Mouse (Mus musculus) hindlimb bud, embryonic 11.5 days (tissue): ENCODE measurements at regions not wholly inside any gene's neighbourhood (a gene's known extent, or its start where the extent isn't known, plus 50 kb on each side); places are given as distances from the start of the nearest gene placed in this dataset.

Experiments used
- DNase-seq: peaks from one replicate; pipeline ENCODE4 v3.0.0-alpha.2; 2012; ENCODE audit warnings: low read depth, low spot score; ENCODE audit errors: extremely low spot score

GRCm38 (mm10) chr9:33404691-33405090 is 768.7 kb downstream of the Ets1 start:
- DNase-seq, result no peak

DNA sequence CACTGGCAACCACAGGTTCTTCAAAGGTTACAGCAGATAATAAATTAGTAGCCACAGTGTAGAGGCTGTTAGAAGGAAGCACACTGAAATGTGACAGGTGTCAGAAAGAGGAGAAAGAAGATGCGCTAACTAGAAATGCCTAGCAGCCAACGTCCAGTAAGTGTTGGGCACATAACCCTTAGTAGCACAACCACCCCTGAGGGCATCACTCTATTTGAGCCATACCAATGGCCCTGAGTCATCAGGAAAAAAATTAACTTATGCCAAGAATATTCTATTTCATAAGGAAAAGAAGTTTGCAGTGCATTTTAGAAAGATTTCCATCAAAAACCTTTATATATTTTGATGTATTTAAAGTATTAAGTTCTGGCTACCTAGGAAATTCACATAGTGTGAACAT is 771.5 kb downstream of the Ets1 start:
- no peak for DNase-seq

GRCm38 (mm10) chr9:33423781-33424180 is 787.8 kb downstream of the Ets1 start:
- DNase-seq, result no peak

DNA sequence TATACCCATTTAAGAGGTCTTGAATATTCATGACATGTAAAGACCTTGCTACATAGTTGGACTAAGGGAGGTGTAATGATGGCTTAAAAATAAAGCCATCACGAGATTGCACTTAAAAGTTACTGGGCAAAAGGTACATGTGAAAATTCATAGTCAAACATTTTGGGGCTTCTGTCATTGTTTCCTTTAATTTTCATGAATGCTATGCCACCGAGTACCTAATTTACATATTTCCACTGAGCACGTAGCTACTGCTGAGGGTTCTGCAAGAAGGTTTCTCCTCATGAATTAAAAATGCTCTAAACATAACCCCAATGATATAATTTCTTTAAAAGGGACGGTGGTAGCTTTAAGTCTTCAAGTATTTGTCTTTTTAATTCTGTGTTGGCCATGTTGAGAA is 800.4 kb downstream of the Ets1 start:
- no peak for DNase-seq

- no peak for DNase-seq
These were observed 806.2 kb downstream of the Ets1 start for GRCm38 (mm10) chr9:33442266-33442665.

DNA sequence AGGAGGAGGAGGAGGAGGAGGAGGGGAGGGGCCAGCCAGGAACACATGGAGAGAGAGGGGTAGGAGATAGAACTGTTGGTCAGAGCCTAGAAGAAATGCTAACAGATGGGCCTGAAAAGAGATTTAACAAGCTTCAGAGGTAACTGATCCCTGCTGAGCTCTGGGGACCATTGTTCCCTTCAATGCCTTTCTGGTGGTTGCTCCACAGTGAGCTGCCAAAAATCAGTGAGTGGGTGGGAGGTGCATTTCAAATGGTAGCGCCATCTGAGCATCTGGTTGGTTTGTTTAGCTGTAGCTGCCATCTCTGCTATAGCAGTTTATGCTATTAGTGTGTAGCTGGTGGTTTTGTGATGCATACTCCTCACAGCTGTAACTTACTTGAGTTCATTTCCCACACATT is 809.9 kb downstream of the Ets1 start:
- no peak for DNase-seq

DNA sequence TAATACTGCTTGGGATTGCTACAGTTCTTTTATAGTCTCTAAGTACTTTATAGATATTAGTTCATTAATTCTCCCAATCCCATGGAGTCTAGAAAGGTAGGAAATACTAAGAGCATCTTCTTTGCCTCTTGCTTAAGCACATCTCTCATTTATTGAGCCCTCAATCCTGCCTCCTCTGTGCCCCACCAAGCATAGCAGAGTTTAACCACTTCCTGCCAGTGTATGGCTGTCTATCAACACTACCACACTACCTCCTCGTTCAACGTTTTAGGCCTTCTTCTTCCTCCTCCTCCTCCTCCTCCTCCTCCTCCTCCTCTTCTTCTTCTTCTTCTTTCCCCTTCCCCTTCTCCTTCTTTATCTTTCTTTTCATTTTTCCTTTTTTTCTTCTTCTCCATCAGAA is 839.1 kb downstream of the Ets1 start:
- no peak for DNase-seq

GRCm38 (mm10) chr9:33482845-33483540 is 847.0 kb downstream of the Ets1 start:
- no peak for DNase-seq

DNA sequence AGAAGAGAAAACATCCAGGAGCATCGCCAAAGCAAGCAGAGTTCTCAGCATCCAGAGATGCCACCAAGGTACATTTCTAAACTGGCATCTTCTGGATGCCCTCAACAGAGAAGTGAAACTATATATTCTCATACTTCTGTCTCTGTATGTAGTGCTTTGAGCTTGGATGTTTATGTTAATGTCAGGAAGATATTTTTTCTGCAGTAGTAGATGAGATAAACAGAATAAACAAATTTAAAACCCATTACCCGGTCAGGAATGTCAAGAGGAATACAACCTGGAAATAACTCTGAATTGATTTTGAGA is 847.5 kb downstream of the Ets1 start:
- no peak for DNase-seq

DNA sequence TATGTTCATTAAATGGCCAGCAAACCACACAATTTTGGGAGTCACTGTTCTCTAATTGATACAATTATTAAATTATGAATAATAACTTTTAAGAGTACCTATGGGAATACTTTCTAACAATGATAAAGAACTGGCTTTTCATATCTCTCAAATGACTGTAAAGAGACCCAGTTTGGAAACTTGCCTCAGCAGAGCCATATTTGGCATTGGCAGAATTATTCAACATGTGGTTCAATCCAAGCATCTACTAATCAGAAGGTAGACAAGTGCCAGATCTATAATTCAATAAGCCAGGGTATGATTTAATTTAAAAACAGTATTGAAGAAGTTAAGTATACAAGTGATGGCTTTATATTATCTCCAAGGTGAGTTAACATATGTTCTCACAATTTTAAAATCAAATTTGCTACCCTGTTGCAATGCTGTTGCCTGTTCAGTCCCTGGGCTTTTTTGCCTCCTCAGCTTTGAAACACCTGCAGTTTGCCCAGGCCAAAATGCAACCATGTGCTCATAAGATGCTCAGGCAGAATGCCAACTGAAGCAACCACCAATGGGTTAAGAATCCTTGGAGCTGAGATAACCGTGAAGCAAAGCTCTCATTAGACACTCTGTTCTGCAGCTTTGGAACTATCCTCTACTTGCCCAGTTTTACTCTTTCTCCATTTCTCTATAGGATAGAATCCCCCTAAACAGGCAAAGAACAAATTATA is 897.2 kb downstream of the Ets1 start:
- DNase-seq, result no peak

DNA sequence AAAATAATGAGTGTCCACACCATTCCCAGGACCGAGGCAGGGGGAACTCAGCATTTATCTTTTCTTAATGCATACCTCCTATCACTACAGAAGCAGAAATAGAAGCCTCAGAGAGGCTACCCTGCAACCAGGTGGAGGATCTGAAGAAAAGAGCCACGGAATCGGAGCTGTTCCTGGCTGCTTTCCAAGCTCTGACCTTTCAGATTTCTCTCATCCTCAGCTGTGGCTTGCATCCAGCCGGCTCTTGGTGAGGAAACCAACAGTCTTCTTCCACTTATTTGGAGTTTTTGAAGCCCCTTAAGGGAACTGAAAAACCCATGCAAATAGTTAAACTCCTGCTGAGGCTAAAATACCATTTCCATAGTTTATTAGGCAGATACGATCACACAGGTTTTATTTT is 907.3 kb downstream of the Ets1 start:
- no peak for DNase-seq

- DNase-seq, result peak; percentile 39
These were observed 910.2 kb downstream of the Ets1 start for GRCm38 (mm10) chr9:33546126-33546737.

DNA sequence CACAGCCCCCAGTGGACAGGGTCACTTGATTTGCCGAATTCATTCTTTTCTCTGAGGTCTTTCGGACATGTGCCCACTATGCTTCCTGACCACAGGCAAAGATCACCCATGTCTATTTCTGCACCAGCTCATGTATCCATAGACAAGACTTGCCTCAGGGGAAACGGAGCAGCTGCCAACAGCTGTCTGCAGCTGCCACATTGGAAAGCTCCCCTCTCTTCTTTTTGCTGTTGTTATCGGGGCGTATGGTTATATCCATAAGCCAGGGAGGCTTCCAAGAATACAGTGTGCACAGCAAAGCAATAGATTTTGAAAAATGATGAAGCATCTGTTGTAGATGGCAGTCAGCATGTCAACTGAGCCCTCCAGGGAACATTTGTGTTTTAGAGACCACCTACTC is 913.4 kb downstream of the Ets1 start:
- no peak for DNase-seq

DNA sequence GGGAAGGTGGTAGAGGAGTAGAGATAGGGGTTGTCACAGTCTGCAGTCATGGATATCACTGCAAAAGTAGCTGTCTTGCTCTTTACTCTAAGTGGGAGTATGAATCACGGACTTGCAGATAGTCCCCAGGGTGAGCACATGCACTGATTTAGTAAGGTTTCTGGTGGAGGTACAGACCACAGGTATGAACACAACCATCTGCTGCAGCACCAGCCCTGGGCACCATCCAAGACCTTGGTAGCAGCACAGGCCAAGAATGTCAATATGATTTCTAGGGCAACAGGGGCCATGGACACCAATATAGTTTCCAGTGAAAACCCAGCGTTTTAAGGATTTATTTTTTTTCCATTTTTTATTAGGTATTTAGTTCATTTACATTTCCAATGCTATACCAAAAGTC is 913.7 kb upstream of the Kirrel3 start:
- no peak for DNase-seq

DNA sequence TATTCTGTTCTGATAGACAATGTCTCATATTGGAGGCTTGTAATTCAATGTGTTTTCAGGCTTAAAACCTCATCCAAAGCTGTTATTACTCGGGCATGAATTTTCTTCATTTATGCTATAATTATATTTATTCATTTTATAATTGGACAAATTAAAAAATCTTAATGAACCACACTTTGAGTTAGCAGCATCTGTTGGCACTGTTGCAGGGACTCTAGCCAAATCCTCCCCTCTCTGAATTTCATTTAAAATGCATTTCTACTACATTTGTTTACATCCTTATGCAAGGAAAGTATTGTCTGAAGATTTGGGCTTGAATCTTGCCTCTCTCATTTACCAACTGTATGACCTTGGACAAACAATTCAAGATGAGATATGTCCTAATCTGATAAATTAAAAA is 874.2 kb upstream of the Kirrel3 start:
- no peak for DNase-seq

DNA sequence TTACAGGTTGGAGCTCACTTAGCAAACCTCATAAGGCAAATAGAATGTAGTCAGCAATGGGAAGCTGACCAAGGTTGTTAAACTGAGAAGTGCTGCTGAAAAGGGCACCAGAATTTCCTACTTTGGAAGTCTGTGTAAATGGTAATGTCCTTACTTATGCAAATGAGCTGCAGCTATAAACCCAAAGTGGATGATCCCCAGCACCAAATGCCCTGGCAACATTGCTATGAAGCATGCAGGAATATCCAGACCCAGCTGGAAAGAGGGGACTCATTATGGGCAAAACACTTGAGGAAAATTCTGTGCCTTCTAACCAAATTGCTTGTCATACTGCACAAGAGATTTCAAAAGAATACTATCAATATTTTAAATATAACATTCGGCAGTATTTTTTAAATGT is 861.3 kb upstream of the Kirrel3 start:
- DNase-seq, result no peak

DNA sequence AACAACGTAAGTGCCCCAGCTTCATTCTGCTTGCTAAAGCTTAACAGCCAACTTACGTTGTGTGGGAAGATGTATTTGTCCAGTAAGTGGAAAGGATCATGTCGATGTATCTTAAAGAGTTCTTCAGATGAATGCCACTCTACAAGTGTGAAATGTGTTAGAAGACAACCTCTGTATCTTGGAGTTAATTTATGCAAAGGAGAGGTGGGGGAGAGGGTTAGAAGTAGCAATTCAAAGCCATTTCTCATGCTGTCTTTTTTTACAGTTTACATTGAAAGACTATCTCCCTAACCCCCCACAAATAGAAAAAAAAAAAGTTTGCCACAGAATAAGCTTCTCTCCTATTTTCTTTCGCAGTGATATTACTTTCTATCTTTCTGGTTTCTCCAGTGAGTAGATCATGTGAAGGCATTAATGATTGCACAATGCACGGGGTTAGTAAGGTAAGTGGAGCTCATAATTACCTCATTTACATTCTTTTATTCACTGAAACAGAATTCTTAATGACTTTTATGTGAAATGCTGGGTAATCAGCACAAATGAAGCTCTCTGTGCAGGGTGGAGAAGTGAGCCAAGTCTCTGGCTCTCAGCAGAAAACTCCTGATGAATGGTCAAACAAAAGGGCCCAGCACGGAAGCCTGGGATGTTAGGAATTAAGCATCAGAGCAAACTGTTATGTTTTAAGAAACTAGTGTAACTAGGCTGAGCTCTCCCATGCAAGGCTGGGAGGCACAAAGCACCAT is 855.8 kb upstream of the Kirrel3 start:
- DNase-seq, result no peak

DNA sequence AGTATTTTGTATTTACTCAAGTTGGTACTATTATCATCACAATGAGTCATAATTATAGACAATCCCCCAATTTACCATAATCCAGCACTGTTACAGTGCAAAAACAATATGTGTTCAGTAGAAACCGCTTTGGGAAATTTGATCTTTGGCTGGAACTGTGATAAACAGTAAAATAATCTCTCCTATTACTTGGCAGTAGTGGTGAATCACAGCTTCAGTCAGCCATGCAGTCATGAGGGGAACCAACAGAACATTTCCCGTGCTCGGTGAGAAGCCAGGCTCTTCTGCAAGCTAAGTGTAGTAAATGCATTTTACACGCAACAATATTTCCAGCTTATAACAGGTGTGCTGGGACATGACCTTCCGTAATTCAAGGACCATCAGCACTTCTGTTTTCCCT is 822.7 kb upstream of the Kirrel3 start:
- DNase-seq, result no peak

- DNase-seq, result no peak
These were observed 804.6 kb upstream of the Kirrel3 start for GRCm38 (mm10) chr9:33681129-33681528.

- no peak for DNase-seq
These were observed 794.0 kb upstream of the Kirrel3 start for GRCm38 (mm10) chr9:33691731-33692130.

- no peak for DNase-seq
These were observed 768.1 kb upstream of the Kirrel3 start for GRCm38 (mm10) chr9:33717614-33718013.

- DNase-seq, result no peak
These were observed 760.9 kb upstream of the Kirrel3 start for GRCm38 (mm10) chr9:33724811-33725210.
